Mouse (Mus musculus): ENCODE results near the gene Zfp965. TPM values are rescaled to one million over a fixed set of nuclear protein-coding genes. Genes with fewer than 3 reads are reported as not detected.
"Not testable (repeated sequence)": the region's sequence is repeated elsewhere in the genome, so short reads cannot be mapped to it uniquely, and the experiment has no call there.

Zfp965 gene
- 6.3 and 7.7 TPM in 2 replicates for polyA plus RNA-seq (2015; fragmentation: Nextera tagmentation; extraction: Ambion mirVana)

DNA sequence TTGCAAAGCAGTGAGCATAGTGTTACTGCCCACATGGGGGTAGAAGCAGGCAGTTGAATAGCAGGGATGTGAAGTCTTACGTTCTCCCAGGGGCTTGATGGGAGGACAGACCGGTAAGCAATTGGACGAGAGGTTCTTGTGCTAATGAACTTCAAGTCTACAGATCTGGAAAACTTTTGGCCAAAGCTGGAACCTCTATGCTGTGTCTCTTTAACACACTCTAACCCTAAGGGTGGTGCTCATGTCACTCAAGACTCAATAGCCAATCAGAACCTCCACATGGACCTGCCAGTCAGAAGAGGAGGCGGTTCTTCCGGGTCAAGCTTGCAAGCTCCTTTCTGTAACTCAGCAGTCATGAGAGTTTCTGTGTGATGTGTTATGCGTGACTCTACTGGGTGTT is at the start of gene Zfp965:
Gene Zfp965, plus strand, starts transcription at position 301 of the 400 bp plus-strand sequence.
- H3K27me3 ChIP-seq; H3K9me3 ChIP-seq; H3K9ac ChIP-seq; ATAC-seq (ENCODE audit: borderline replicate concordance, extremely low read depth, low FRiP score, low TSS enrichment); H3K4me2 ChIP-seq; H3K27ac ChIP-seq; H3K36me3 ChIP-seq; H3K4me1 ChIP-seq; H3K4me3 ChIP-seq: not testable (repeated sequence)
- no CpG with 5 or more reads among the region's 6 CpGs for WGBS

DNA sequence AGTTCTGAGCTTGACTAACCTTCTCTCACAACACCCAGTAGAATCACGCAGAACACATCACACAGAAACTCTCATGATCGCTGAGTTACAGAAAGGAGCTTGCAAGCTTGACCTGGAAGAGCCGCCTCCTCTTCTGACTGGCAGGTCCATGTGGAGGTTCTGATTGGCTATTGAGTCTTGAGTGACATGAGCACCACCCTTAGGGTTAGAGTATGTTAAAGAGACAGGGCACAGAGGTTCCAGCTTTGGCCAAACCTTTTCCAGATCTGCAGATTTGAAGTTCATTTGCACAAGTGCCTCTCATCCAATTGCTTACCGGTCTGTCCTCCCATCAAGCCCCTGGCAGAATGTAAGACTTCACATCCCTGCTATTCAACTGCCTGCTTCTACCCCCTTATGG is 34.1 kb upstream of the Zfp965 start, which contains the start of gene Gm4724:
Gene Gm4724, minus strand, starts transcription at position 101 of the 400 bp plus-strand sequence.
- WGBS: no CpG with 5 or more reads among the region's 4 CpGs
- H3K9ac ChIP-seq; H3K9me3 ChIP-seq; H3K4me3 ChIP-seq; H3K4me2 ChIP-seq; H3K4me1 ChIP-seq; ATAC-seq (ENCODE audit: borderline replicate concordance, extremely low read depth, low FRiP score, low TSS enrichment); H3K36me3 ChIP-seq; H3K27ac ChIP-seq; H3K27me3 ChIP-seq: not testable (repeated sequence)

Other genes with a start within 250 kb of the Zfp965 start
- gene Gm14440, start 194.9 kb upstream of the Zfp965 start, polyA plus RNA-seq (2015; fragmentation: Nextera tagmentation; extraction: Ambion mirVana): not detected in 2 replicates
- gene Gm4631, start 131.8 kb upstream of the Zfp965 start, polyA plus RNA-seq (2015; fragmentation: Nextera tagmentation; extraction: Ambion mirVana): 17.4 and 19.0 TPM in 2 replicates
- gene Zfp968, start 97.5 kb upstream of the Zfp965 start, polyA plus RNA-seq (2015; fragmentation: Nextera tagmentation; extraction: Ambion mirVana): 5.9 and 6.7 TPM in 2 replicates
- 10.0 and 10.1 TPM in 2 replicates for gene Gm4724, start 34.2 kb upstream of the Zfp965 start, polyA plus RNA-seq (2015; fragmentation: Nextera tagmentation; extraction: Ambion mirVana)
- not detected in 2 replicates for gene Gm11007, start 174.0 kb downstream of the Zfp965 start, polyA plus RNA-seq (2015; fragmentation: Nextera tagmentation; extraction: Ambion mirVana)
- 24.2 and 34.0 TPM in 2 replicates for gene Zfp969, start 233.7 kb downstream of the Zfp965 start, polyA plus RNA-seq (2015; fragmentation: Nextera tagmentation; extraction: Ambion mirVana)